In genomic region chr6:9210730-9211129, GRCm38 (mm10) we compare ENCODE assay signal across 24 mouse cellular contexts.
"Had no signal": no experiment of that assay in that cellular context is flagged by ENCODE, and none has a peak within 500 bp of the region (broad histone marks: within the 10 kb centered on the region; RNA-seq: fewer than 3 reads in every experiment).

No protein-coding gene starts in this region.

- ATAC-seq: hindbrain, embryonic 16.5 days; intestine, embryonic 16.5 days had no signal

- H3K9me3 ChIP-seq: heart, embryonic 13.5 days; heart, embryonic 15.5 days; kidney, embryonic 15.5 days; limb, embryonic 13.5 days; limb, embryonic 15.5 days had no signal

- H3K9ac ChIP-seq: heart, embryonic 13.5 days; heart, embryonic 15.5 days; hindbrain, embryonic 14.5 days; kidney, embryonic 15.5 days; limb, embryonic 13.5 days; limb, embryonic 15.5 days had no signal

- H3K4me1 ChIP-seq: heart, embryonic 13.5 days; heart, embryonic 15.5 days; kidney, embryonic 15.5 days; limb, embryonic 13.5 days; limb, embryonic 15.5 days had no signal

- H3K27ac ChIP-seq: heart, adult 2 months; heart, embryonic 13.5 days; heart, embryonic 15.5 days; hindbrain, embryonic 14.5 days; kidney, embryonic 15.5 days; kidney, postnatal 0 days; limb, embryonic 13.5 days; limb, embryonic 15.5 days had no signal

- H3K27me3 ChIP-seq: heart, embryonic 13.5 days; heart, embryonic 15.5 days; kidney, embryonic 15.5 days; limb, embryonic 13.5 days; limb, embryonic 15.5 days had no signal

- H3K4me2 ChIP-seq: heart, embryonic 11.5 days; heart, embryonic 13.5 days; heart, embryonic 15.5 days; hindbrain, embryonic 14.5 days; kidney, embryonic 15.5 days; limb, embryonic 13.5 days; limb, embryonic 15.5 days had no signal

- H3K4me3 ChIP-seq: heart, adult 2 months; heart, embryonic 13.5 days; heart, embryonic 15.5 days; kidney, embryonic 15.5 days; limb, embryonic 13.5 days; limb, embryonic 15.5 days had no signal

- H3K36me3 ChIP-seq: heart, embryonic 13.5 days; heart, embryonic 15.5 days; kidney, embryonic 15.5 days; limb, embryonic 13.5 days; limb, embryonic 15.5 days had no signal

- DNase-seq: gastrocnemius, postnatal 14 days; gastrocnemius, postnatal 36 days; heart, adult 11 months; heart, adult 2 months; heart, postnatal 14 days; heart, postnatal 36 days; kidney, adult 11 months; kidney, adult 2 months; kidney, adult 9 months; kidney, postnatal 14 days; kidney, postnatal 36 days; layer of hippocampus, adult 9-11 months; layer of hippocampus, postnatal 36 days; left cerebral cortex, postnatal 4 days had no signal
